Mouse (Mus musculus) adrenal gland, adult 8-10 months (tissue): ENCODE data around the gene Crip3. TPM values are rescaled to one million over a fixed set of nuclear protein-coding genes. Genes with fewer than 3 reads are reported as not detected.

Experiments
- DNase-seq: peaks from one replicate; pipeline ENCODE4 v3.0.0; 2022
- total RNA-seq, 4 experiments: library from RNA; stranded (reverse); gene quantifications; 2 replicates each; pipeline ENCODE4 v1.2.4; 2022

Crip3 gene
- total RNA-seq, 4 experiments from 2014 or later = 0.58 to 3.1 (median 2.2) TPM

DNA sequence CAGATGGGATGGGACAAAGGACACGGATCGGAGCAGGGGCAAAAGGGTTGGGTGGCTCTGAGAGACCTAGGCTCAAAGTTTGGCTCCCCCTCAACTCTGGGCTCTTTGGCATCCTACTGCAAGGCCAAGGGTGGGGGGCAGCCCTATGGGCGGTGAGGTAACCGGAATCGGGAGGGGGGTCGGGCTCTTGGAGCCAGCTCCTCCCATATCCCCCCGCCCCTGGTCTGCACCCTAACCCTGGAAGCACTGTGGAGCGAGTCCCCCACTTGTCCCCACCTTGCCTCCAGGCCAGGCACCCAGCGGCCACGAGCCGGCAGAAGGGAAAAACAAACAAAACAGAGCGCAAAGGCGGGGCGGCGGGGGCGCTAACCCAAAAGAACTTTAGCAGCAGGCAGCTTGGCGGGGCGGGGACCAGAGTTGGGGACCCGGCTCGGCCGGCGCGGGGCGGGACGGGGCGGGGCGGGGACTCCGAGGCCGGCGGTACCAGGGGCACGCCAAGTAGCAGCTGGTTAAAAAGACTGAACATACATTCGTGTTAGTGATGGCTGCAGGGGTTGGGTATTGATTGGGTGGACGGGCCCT, 26.5 kb downstream of the Crip3 start:
- no peak for DNase-seq

DNA sequence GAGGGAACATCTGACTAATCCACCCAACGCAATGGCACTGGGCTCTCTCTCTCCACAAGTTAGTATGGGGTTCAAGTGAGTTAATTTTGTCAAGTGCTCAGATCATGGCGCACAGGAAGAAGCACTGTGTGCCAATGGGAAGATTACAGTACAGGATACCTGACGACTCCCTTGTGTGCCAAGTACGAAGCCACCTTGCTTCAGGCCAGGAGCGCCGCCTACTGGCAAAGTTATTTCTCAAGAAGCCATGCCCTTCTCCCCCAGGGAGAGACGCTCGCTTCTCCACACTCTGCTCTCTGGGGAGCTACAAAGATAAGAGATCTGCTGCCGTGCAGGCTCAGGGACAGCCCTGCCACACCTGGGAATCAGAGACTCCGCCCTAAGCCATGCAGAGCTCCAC, 29.1 kb downstream of the Crip3 start:
- DNase-seq = peak; percentile 30

DNA sequence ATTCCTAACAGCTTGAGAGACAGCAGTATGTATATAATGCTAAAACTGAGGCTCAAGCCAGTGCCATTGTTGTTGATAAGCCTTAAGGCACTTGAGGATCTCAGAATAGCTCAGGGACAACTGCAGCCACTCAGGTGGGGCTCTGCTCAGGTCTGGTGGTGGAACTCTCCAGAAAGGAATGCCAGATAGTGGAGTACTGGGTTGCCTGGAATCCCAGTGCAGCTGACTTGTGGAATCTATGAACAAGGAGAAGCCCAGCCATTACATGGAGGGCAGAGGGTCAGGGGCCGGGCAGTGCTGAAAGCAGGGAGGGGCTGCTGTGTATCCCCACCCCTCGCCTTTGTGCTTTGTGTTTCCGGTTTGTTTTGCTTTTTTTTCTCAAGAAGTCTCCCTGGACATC, 29.7 kb downstream of the Crip3 start:
- DNase-seq = no peak

DNA sequence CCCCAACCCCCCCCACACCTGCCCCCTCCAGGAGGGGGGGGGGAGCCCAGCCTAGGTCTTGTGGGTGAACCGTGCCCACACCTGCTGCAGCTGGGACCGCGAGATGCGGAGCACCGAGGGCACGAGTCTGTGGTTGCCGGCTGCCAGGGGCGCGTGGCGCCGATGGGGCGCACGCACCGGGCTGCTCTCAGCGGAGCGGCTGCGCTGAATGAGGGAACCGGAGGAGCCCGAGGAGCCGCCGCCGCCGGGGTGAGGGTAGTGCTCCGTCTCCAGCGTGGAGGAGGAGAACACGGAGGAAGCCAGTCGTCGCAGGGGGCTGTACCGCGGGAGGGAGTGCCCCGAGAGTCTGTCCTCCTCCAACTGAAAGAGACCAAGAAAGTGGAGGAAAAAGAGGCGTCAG, 31.9 kb downstream of the Crip3 start:
- DNase-seq = no peak

DNA sequence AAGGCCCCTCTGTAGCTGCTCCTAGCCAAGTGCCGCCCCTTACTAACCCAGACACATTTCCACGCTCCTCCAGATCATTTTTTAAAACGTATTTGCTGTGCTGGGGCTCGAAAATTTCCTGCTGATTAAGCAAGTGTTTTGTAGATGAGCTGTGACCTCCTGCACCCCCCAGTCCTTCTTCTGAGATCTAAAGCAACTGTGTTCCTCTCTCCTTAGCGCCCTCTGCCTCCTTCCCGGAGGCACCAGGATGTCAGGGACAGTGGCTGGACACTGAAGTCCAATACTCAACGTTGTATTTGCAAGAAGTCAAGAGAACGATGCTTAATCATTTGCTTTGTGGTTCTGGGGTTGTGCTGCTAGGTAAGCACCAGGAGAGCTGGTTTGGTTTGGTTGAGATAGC, 32.6 kb downstream of the Crip3 start:
- no peak for DNase-seq

DNA sequence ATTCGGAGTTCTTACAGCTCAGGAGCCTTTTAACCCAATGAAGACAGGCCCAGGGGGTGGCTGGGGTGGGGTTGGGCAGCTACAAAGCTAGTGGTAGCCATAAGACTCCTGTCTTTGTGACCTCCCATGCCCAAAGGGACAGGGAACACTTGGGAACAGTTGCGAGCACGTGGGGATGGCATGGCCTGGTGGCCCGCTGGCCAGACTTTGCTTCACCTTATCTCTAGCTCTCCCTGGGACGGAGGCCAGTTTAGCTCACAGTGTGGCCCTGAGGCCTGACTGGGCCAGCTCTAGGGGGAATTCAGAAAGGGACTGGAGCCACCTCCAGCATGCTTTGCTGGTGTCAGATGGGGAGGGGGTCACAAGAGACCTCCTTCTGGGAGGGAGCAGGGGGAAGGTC, 33.5 kb downstream of the Crip3 start:
- DNase-seq = no peak

DNA sequence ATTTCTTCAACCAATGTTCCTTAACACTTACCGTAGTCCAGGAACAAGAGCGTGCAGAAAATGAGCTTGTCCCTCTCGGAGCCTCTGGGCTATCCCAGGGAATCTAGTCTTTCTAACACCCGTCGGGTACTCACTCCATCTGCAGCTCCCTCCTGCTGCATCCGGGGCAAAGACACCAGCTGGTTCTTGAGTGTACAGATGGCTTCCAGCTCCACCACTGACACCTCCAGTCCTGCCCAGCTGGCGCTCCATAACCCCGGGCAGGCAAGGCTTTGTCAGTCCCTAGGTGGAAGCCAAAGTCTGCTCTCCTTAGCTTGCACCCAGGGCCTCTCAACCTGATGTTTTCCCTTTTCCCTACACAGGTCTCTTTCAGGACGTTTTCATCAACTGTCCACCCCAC, 39.1 kb downstream of the Crip3 start:
- no peak for DNase-seq

DNA sequence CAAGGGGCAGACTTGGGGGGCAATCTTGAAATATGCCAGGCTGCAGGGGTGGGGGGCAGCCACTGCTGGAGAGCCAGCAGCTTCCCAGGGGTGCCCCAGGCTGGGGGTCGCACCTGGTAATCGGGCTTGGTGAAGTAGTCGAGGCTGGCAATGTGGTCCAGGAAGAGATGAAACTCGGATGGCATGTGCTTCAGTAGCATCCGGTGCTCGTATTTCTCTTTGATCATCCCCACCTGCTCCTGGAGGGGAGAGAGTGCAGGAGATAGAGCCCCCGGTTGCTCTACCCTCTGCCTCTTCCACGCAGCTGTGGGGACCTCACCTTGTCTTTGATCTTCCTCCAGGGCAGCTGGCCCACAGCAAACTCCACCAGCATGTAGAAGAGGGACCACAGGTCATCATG, 47.9 kb downstream of the Crip3 start:
- DNase-seq = no peak

DNA sequence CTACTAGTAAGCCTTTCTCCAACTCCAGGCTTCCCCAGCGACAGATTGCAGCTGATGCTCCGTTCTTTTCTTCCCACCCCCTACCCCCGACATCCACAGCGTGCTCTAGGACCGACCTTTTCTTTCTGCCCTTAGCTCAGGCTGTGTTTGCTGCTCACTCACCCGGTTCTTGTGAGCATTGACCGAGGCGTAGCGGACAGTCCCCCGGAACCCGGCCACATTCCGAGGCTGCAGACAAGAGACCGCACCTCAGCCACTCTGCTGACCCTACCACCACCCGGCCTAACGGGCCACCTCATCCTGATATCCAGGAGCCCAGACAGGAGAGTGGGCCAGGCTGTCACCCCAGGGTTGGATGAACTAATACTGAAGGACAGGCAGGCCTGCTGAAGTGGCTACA, 48.6 kb downstream of the Crip3 start:
- DNase-seq = no peak

Other genes starting within 250 kb of the Crip3 start
- 10 to 100 TPM; 37.5 to 44.0 (median 40.7) TPM for gene Polh, start 226.3 kb upstream of the Crip3 start, total RNA-seq
- 10 to 100 TPM; 70.8 to 95.4 (median 74.0) TPM for gene Xpo5, start 226.1 kb upstream of the Crip3 start, total RNA-seq
- 100 to 1,000 TPM in 2 of 4 experiments, 10 to 100 TPM in 2; 83.8 to 116 (median 104) TPM for gene Polr1c, start 180.9 kb upstream of the Crip3 start, total RNA-seq
- 100 to 1,000 TPM; 157 to 205 (median 185) TPM for gene Yipf3, start 180.8 kb upstream of the Crip3 start, total RNA-seq
- gene Lrrc73, start 175.4 kb upstream of the Crip3 start, total RNA-seq = 1 to 10 TPM; 4.1 to 7.5 (median 6.0) TPM
- 10 to 100 TPM; 49.3 to 72.6 (median 54.6) TPM for gene Tjap1, start 145.9 kb upstream of the Crip3 start, total RNA-seq
- under 1 TPM in 3 of 4 experiments, not detected in 1; 0.25 to 0.56 (median 0.38) TPM for gene Dlk2, start 131.5 kb upstream of the Crip3 start, total RNA-seq
- 10 to 100 TPM in 2 of 4 experiments, 1 to 10 TPM in 2; 6.9 to 17.3 (median 11.9) TPM for gene Abcc10, start 100.6 kb upstream of the Crip3 start, total RNA-seq
- 10 to 100 TPM; 21.0 to 35.6 (median 27.4) TPM for gene Zfp318, start 45.2 kb upstream of the Crip3 start, total RNA-seq
- gene Slc22a7, start 9.5 kb downstream of the Crip3 start, total RNA-seq = not detected
- gene Ttbk1, start 58.7 kb downstream of the Crip3 start, total RNA-seq = 1 to 10 TPM in 3 of 4 experiments, under 1 TPM in 1; 0.98 to 1.4 (median 1.2) TPM
- 1 to 10 TPM; 4.5 to 6.9 (median 6.4) TPM for gene Dnph1, start 67.8 kb downstream of the Crip3 start, total RNA-seq
- 10 to 100 TPM; 31.6 to 48.8 (median 37.7) TPM for gene Cul9, start 117.5 kb downstream of the Crip3 start, total RNA-seq
- 10 to 100 TPM; 34.0 to 42.0 (median 37.2) TPM for gene Srf, start 127.2 kb downstream of the Crip3 start, total RNA-seq
- gene Ptk7, start 200.6 kb downstream of the Crip3 start, total RNA-seq = 10 to 100 TPM in 2 of 4 experiments, 1 to 10 TPM in 2; 8.7 to 11.2 (median 9.9) TPM
- gene Klc4, start 217.1 kb downstream of the Crip3 start, total RNA-seq = 10 to 100 TPM; 42.3 to 59.8 (median 53.2) TPM
- gene Mrpl2, start 217.3 kb downstream of the Crip3 start, total RNA-seq = 100 to 1,000 TPM in 2 of 4 experiments, 10 to 100 TPM in 2; 91.8 to 122 (median 104) TPM
- 10 to 100 TPM; 42.0 to 53.5 (median 47.2) TPM for gene Cul7, start 221.4 kb downstream of the Crip3 start, total RNA-seq
- 10 to 100 TPM; 24.9 to 31.8 (median 30.6) TPM for gene Rrp36, start 245.4 kb downstream of the Crip3 start, total RNA-seq
- gene Mea1, start 249.9 kb downstream of the Crip3 start, total RNA-seq = 100 to 1,000 TPM in 1 of 4 experiments, 10 to 100 TPM in 3; 91.9 to 104 (median 95.0) TPM